Mouse (Mus musculus) B cell, adult (primary cell): ENCODE measurements around the gene Bud31. TPM values are rescaled to one million over a fixed set of nuclear protein-coding genes. Genes with fewer than 3 reads are reported as not detected.

Experiments
- total RNA-seq: library from RNA; stranded (reverse); gene quantifications from 4 replicates; pipeline ENCODE4 v1.2.4, GENCODE M21; 2023; ENCODE audit not compliant: inconsistent age

Bud31 gene
- 197 to 219 TPM (median 209 TPM) in 4 replicates for total RNA-seq

DNA sequence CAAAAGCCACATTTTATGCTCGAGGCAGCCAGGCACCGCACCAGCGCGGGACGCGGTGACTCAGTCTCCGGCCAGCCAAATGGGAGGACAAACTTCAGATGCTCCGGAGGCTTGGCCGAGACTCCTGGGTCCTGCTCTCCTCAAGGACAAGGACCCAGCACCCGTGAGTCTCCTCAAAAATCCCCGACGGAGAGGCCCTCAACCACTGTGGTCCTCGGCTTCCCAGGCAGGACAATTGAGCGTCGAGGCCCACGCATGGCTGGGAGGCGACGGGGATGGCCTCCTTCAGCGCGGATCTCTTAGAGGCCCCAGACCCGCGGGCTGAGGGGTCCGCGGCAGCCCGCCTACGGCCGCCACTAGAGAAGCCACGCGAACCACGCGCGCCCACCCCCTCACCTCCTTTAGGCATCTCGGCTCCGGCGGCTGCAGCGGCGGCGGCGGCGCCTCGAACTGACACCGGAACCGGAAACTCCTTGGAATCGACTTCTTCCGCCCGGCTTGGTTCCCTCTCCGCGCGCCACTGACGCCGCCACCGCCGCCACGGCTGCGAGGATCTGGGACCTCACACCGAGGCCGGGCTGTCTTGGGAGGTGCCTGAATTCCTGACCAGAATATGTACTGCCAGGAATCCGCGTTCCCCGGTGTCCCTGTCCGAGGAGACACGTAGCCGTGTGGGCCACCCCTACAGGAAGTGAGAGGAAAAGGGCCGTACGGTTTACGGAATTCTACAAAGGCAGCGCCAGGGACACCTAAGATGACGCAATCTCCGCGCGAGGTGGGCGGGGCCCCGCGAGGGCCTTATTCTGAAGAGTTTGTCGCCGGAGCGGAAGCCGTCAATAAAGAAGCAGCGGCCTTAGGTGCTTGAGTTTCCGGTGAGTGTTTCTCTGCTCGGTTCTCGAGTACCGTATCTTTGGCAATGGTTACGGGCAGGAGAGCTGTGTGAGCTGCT lies at the start of gene Bud31, which contains the start of gene Pdap1:
TSS of gene Bud31 (plus strand) at position 792 of the 949 bp plus-strand sequence.
TSS of gene Pdap1 (minus strand) at position 668 of the 949 bp plus-strand sequence.

DNA sequence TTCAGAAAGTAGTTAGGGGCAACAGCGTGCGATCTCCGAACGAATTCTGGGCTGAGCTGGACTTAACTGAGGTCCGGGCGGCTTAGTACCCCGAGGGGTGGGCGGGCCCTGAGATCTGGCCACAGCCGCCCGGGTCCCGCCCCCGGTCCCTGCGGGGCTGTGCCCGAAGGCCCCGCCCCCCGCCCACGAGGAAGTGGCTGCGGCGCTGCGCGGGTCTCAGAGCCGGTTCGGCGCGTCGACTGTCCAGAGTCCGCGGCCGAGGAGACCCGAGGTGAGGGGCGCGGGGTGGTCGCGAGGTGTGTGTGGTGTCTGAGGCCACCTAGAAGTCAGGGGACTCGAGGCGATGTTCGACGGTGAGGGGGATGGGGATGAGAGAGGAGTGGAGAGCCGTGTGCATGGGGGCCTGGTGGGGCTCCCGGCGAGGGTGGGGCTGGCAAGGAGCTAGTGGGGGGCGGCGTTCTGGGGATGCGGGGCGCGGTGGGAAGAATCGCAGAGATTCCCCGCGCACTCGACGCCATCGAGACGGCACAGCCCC lies 26.0 kb upstream of the Bud31 start, which contains the start of gene Arpc1b:
TSS of gene Arpc1b (plus strand) at position 145 of the 535 bp plus-strand sequence.

DNA sequence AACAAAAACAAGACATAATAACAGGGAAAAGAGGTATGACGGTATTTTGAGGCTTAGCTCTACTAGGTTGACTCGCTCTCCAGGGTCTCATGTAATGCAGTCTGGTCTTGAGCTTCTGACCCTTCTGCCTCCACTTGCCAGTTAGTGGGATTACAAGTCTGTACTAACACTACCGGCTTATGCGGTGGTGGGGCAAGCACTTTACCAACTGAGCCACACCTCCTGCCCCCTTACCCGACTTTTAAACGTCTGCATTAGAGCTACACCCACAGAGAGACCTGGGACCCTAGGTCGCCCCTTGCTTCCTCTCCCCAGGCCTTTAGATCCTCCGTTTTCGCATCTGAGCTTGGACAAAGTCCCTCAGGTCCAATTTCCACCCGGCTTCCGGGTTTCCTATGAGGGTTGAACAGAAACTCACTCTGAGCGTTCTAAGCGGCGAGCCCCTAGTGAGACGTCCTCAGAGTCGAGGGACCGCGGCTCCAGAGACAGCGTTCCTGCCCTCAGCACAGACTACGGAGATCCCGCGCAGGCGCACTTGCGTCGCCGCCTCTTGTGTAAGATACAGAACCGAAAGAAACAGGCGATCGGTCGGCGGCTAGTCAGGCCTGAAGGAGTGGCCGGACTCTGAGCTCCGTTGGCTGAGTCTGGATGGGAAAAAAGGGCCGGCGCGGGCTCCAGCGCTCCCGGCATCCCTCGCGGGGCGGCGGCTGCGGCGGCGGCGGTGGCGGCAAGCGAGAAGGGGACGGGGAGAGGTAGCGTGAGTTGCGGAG lies 26.6 kb downstream of the Bud31 start, which contains the start of the genes Ptcd1 and Cpsf4:
TSS of gene Ptcd1 (minus strand) at position 573 of the 770 bp plus-strand sequence.
TSS of gene Cpsf4 (plus strand) at position 678 of the 770 bp plus-strand sequence.

DNA sequence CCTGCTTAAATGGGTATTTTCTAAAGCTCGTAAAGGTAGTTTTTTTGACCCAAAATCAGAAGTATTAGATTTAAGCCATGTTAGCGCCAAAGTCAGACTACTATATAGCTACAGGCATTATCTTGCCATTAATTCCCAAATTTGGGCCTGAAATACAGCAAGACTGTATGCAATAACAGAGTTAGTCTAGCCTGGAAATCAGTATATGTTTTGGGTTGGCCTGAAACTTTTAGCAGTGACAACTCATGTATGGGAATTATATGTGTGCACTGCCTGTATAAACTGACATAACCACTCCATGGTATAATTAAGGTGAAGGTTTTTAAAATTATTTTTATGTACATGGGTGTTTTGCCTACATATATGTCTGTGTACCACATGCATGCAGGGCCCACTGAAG lies 51.8 kb downstream of the Bud31 start, which contains the start of gene Atp5j2:
TSS of gene Atp5j2 (minus strand) at position 101 of the 400 bp plus-strand sequence.

Other genes starting within 250 kb of the Bud31 start
- 19.3 to 24.9 TPM (median 20.4 TPM) in 4 replicates for gene Smurf1, start 174.5 kb upstream of the Bud31 start, total RNA-seq
- gene Gm4871, start 107.6 kb upstream of the Bud31 start, total RNA-seq, result not detected in 4 replicates
- gene 1700018F24Rik, start 97.4 kb upstream of the Bud31 start, total RNA-seq, result not detected in 4 replicates
- 92.7 to 106 TPM (median 95.1 TPM) in 4 replicates for gene Arpc1a, start 56.5 kb upstream of the Bud31 start, total RNA-seq
- not detected in 4 replicates for gene Kpna7, start 56.3 kb upstream of the Bud31 start, total RNA-seq
- 475 to 504 TPM (median 483 TPM) in 4 replicates for gene Arpc1b, start 26.1 kb upstream of the Bud31 start, total RNA-seq
- 43.2 to 51.2 TPM (median 45.2 TPM) in 4 replicates for gene Pdap1, start 124 bp upstream of the Bud31 start, total RNA-seq
- 22.1 to 24.1 TPM (median 23.3 TPM) in 4 replicates for gene Ptcd1, start 26.7 kb downstream of the Bud31 start, total RNA-seq
- gene Cpsf4, start 26.9 kb downstream of the Bud31 start, total RNA-seq, result 38.9 to 41.3 TPM (median 40.4 TPM) in 4 replicates
- 141 to 154 TPM (median 151 TPM) in 4 replicates for gene Atp5j2, start 51.7 kb downstream of the Bud31 start, total RNA-seq
- gene Zkscan14, start 61.5 kb downstream of the Bud31 start, total RNA-seq, result 32.7 to 34.6 TPM (median 33.6 TPM) in 4 replicates
- gene Zkscan5, start 64.2 kb downstream of the Bud31 start, total RNA-seq, result 8.4 to 10.2 TPM (median 9.2 TPM) in 4 replicates
- 73.9 to 88.1 TPM (median 79.3 TPM) in 4 replicates for gene Zfp655, start 91.4 kb downstream of the Bud31 start, total RNA-seq
- gene Zscan25, start 140.1 kb downstream of the Bud31 start, total RNA-seq, result 30.6 to 40.5 TPM (median 34.8 TPM) in 4 replicates
- 0.26 TPM in 1 of 4 replicates, not detected in the others for gene Cyp3a57, start 204.9 kb downstream of the Bud31 start, total RNA-seq